Mouse (Mus musculus) limb, embryonic 15.5 days (tissue): ENCODE data around the gene Samt1. TPM values are rescaled to one million over a fixed set of nuclear protein-coding genes. Genes with fewer than 3 reads are reported as not detected.
"Not testable (repeated sequence)": the region's sequence is repeated elsewhere in the genome, so short reads cannot be mapped to it uniquely, and the experiment has no call there.

Experiments
- ATAC-seq: fragments of 200-750 bp; cut with Nextera tagmentation; 2 replicates; pipeline ENCODE4 v1.8.0; 2017; ENCODE audit warnings: low read depth, moderate TSS enrichment; ENCODE audit not compliant: insufficient number of reproducible peaks, low FRiP score, low TSS enrichment
- H3K27ac ChIP-seq: fragments of 300-500 bp; sonication (generic); 2 replicates; pipeline ENCODE4 v1.5.1; 2015; ENCODE audit warnings: moderate library complexity, mild to moderate bottlenecking, inconsistent platforms
- H3K27me3 ChIP-seq: fragments of 300-500 bp; sonication (generic); 2 replicates; pipeline ENCODE4 v1.6.1; 2015; ENCODE audit warnings: inconsistent platforms
- H3K36me3 ChIP-seq: fragments of 300-500 bp; sonication (generic); 2 replicates; pipeline ENCODE4 v1.6.1; 2015; ENCODE audit warnings: inconsistent platforms
- H3K4me1 ChIP-seq: fragments of 300-500 bp; sonication (generic); 2 replicates; pipeline ENCODE4 v1.6.1; 2015; ENCODE audit warnings: inconsistent platforms
- H3K4me2 ChIP-seq: fragments of 300-500 bp; sonication (generic); 2 replicates; pipeline ENCODE4 v1.6.1; 2015; ENCODE audit warnings: mild to moderate bottlenecking, inconsistent platforms
- H3K4me3 ChIP-seq: fragments of 300-500 bp; sonication (generic); 2 replicates; pipeline ENCODE4 v1.5.1; 2015; ENCODE audit warnings: mild to moderate bottlenecking, inconsistent platforms
- H3K9ac ChIP-seq: fragments of 300-500 bp; sonication (generic); 2 replicates; pipeline ENCODE4 v1.6.1; 2015; ENCODE audit warnings: inconsistent platforms
- H3K9me3 ChIP-seq: fragments of 300-500 bp; sonication (generic); 2 replicates; pipeline ENCODE4 v1.6.1; 2016; ENCODE audit warnings: inconsistent platforms
- WGBS: fragments of 180-500 bp; shearing (Covaris S2); methylation state at CpG from one replicate; pipeline ENCODE4 v1.1.7; 2015; 5-methylcytosine and 5-hydroxymethylcytosine counted together
- polyA plus RNA-seq: library from polyadenylated mRNA; unstranded; fragments of >200 nt; fragmentation: Nextera tagmentation; extraction: Ambion mirVana; gene quantifications from 2 replicates; pipeline ENCODE4 v1.2.1, GENCODE M21; 2015

The Samt1 gene
- polyA plus RNA-seq, result not detected in 2 replicates

- not testable (repeated sequence) for H3K27ac ChIP-seq, H3K4me2 ChIP-seq, H3K9me3 ChIP-seq, H3K4me1 ChIP-seq, H3K4me3 ChIP-seq, H3K36me3 ChIP-seq, ATAC-seq, H3K9ac ChIP-seq, H3K27me3 ChIP-seq
Measured at GRCm38 (mm10) chrX:154012540-154012939, at the start of gene Samt1. Samt1 (minus strand) TSS chrX:154012640.

GRCm38 (mm10) chrX:154054939-154055338 is 42.5 kb upstream of the Samt1 start, which contains the start of gene Gm10057:
Gm10057 (minus strand) TSS chrX:154055039.
- not testable (repeated sequence) for H3K4me1 ChIP-seq, H3K27me3 ChIP-seq, H3K9me3 ChIP-seq, H3K36me3 ChIP-seq, H3K9ac ChIP-seq, H3K4me3 ChIP-seq, H3K4me2 ChIP-seq, H3K27ac ChIP-seq, ATAC-seq

GRCm38 (mm10) chrX:154033727-154034126 is 21.3 kb upstream of the Samt1 start, which contains the start of gene 4921511M17Rik:
4921511M17Rik (minus strand) TSS chrX:154033827.
- not testable (repeated sequence) for H3K4me3 ChIP-seq, H3K27me3 ChIP-seq, H3K9me3 ChIP-seq, H3K36me3 ChIP-seq, H3K4me2 ChIP-seq, H3K27ac ChIP-seq, H3K9ac ChIP-seq, H3K4me1 ChIP-seq, ATAC-seq

- not testable (repeated sequence) for H3K4me3 ChIP-seq, H3K4me2 ChIP-seq, H3K9ac ChIP-seq, H3K27ac ChIP-seq, H3K4me1 ChIP-seq, ATAC-seq, H3K27me3 ChIP-seq, H3K9me3 ChIP-seq, H3K36me3 ChIP-seq
- WGBS, result no CpG with 5 or more reads among the region's 2 CpGs
Measured at GRCm38 (mm10) chrX:153976914-153977313, 35.5 kb downstream of the Samt1 start.

- H3K27ac ChIP-seq, H3K27me3 ChIP-seq, H3K9ac ChIP-seq, H3K36me3 ChIP-seq, H3K4me2 ChIP-seq, H3K4me3 ChIP-seq, H3K4me1 ChIP-seq, H3K9me3 ChIP-seq, ATAC-seq: not testable (repeated sequence)
- 32% methylated on average over 4 of the region's 4 CpGs for WGBS
Measured at GRCm38 (mm10) chrX:153976467-153976866, 36.0 kb downstream of the Samt1 start.

GRCm38 (mm10) chrX:153974450-153974849 is 38.0 kb downstream of the Samt1 start:
- no peaks in the 10 kb centered on the region for H3K4me1 ChIP-seq
- ATAC-seq, result no peak
- no peak overlapping the region for H3K4me3 ChIP-seq
- H3K36me3 ChIP-seq, result no peaks in the 10 kb centered on the region
- H3K27me3 ChIP-seq, result no peaks in the 10 kb centered on the region
- no peak overlapping the region for H3K27ac ChIP-seq
- WGBS, result 21% methylated on average over 2 of the region's 2 CpGs
- no peak overlapping the region for H3K9ac ChIP-seq
- no peaks in the 10 kb centered on the region for H3K9me3 ChIP-seq
- H3K4me2 ChIP-seq, result no peak overlapping the region

- H3K4me2 ChIP-seq, ATAC-seq, H3K27me3 ChIP-seq, H3K36me3 ChIP-seq, H3K27ac ChIP-seq, H3K4me3 ChIP-seq, H3K4me1 ChIP-seq, H3K9me3 ChIP-seq, H3K9ac ChIP-seq: not testable (repeated sequence)
- no CpG with 5 or more reads among the region's 2 CpGs for WGBS
Measured at GRCm38 (mm10) chrX:153952866-153953265, 59.6 kb downstream of the Samt1 start.

Other genes starting within 250 kb of the Samt1 start
- gene Spin2c, start 180.4 kb downstream of the Samt1 start, polyA plus RNA-seq, result 19.0 and 19.5 TPM in 2 replicates
- not detected in 2 replicates for gene 4921511M17Rik, start 21.2 kb upstream of the Samt1 start, polyA plus RNA-seq
- gene Gm10057, start 42.4 kb upstream of the Samt1 start, polyA plus RNA-seq, result not detected in 2 replicates
- gene Gm15140, start 108.0 kb upstream of the Samt1 start, polyA plus RNA-seq, result not detected in 2 replicates